Mouse (Mus musculus) T-helper 17 cell (primary cell): ENCODE results near the gene Zscan2.

Experiments used
- in situ Hi-C, 2 experiments: fragments of 300-600 bp; cut with MboI, MseI; formaldehyde crosslinking; loops; 1 replicate in 1 of 2; 2 replicates in 1 of 2; pipeline ENCODE4 v1.15.1; 2025; ENCODE audit warnings: high pct_unique_total_duplicates in 2 of 2

Gene Zscan2

GRCm38 (mm10) chr7:80843910-80844640, 16.6 kb upstream of the Zscan2 start:
- in situ Hi-C loops = no loop called here

GRCm38 (mm10) chr7:80844691-80845090, 16.0 kb upstream of the Zscan2 start:
- in situ Hi-C loops = no loop called here

- in situ Hi-C loops = no loop called here
Measured at GRCm38 (mm10) chr7:80845621-80846279, 15.0 kb upstream of the Zscan2 start.

- in situ Hi-C loops = no loop called here
Measured at GRCm38 (mm10) chr7:80846280-80846678, 14.4 kb upstream of the Zscan2 start.

GRCm38 (mm10) chr7:80846709-80847108, 14.0 kb upstream of the Zscan2 start:
- in situ Hi-C loops = no loop called here

GRCm38 (mm10) chr7:80849267-80849666, 11.5 kb upstream of the Zscan2 start:
- in situ Hi-C loops = no loop called here

GRCm38 (mm10) chr7:80849710-80850109, 11.0 kb upstream of the Zscan2 start:
- in situ Hi-C loops = loop anchor here (5.0 kb wide), 3 partner anchors 42 to 483 kb away; no protein-coding TSS in a partner anchor

- in situ Hi-C loops = loop anchor here (5.0 kb wide), 3 partner anchors 43 to 482 kb away; no protein-coding TSS in a partner anchor
Measured at GRCm38 (mm10) chr7:80850520-80850919, 10.2 kb upstream of the Zscan2 start.

GRCm38 (mm10) chr7:80853218-80853617, 7.5 kb upstream of the Zscan2 start:
- in situ Hi-C loops = loop anchor here (5.0 kb wide), 3 partner anchors 46 to 479 kb away; no protein-coding TSS in a partner anchor

GRCm38 (mm10) chr7:80855316-80855715, 5.4 kb upstream of the Zscan2 start:
- in situ Hi-C loops = no loop called here

- in situ Hi-C loops = no loop called here
Measured at GRCm38 (mm10) chr7:80857181-80857580, 3.5 kb upstream of the Zscan2 start.

- in situ Hi-C loops = no loop called here
Measured at GRCm38 (mm10) chr7:80860227-80860626, 493 bp upstream of the Zscan2 start.

GRCm38 (mm10) chr7:80862475-80862874, 1.8 kb downstream of the Zscan2 start:
- in situ Hi-C loops = no loop called here

- in situ Hi-C loops = no loop called here
Measured at GRCm38 (mm10) chr7:80863520-80863919, 2.8 kb downstream of the Zscan2 start.

GRCm38 (mm10) chr7:80864151-80864550, 3.4 kb downstream of the Zscan2 start:
- in situ Hi-C loops = no loop called here

GRCm38 (mm10) chr7:80864831-80865230, 4.1 kb downstream of the Zscan2 start:
- in situ Hi-C loops = no loop called here

GRCm38 (mm10) chr7:80865521-80865920, 4.8 kb downstream of the Zscan2 start:
- in situ Hi-C loops = no loop called here

GRCm38 (mm10) chr7:80866514-80867147, 5.9 kb downstream of the Zscan2 start:
- in situ Hi-C loops = no loop called here

- in situ Hi-C loops = no loop called here
Measured at GRCm38 (mm10) chr7:80868686-80869085, 8.0 kb downstream of the Zscan2 start.

GRCm38 (mm10) chr7:80873038-80873437, 12.3 kb downstream of the Zscan2 start:
- in situ Hi-C loops = no loop called here

GRCm38 (mm10) chr7:80873631-80874030, 12.9 kb downstream of the Zscan2 start:
- in situ Hi-C loops = no loop called here

GRCm38 (mm10) chr7:80875727-80876126, 15.0 kb downstream of the Zscan2 start:
- in situ Hi-C loops = loop anchor here in 1 of 2 experiments (25.0 kb wide), 1 partner anchor 187 kb away; the partner anchor contains the start of gene Alpk3
